Mouse (Mus musculus) ES-CJ7 (cell line): ENCODE measurements around the gene Fnbp1.

Source experiments
- DNase-seq: peaks from one replicate; pipeline ENCODE4 v3.0.0; 2011; ENCODE audit warnings: low read depth, low spot score

Fnbp1 gene

DNA sequence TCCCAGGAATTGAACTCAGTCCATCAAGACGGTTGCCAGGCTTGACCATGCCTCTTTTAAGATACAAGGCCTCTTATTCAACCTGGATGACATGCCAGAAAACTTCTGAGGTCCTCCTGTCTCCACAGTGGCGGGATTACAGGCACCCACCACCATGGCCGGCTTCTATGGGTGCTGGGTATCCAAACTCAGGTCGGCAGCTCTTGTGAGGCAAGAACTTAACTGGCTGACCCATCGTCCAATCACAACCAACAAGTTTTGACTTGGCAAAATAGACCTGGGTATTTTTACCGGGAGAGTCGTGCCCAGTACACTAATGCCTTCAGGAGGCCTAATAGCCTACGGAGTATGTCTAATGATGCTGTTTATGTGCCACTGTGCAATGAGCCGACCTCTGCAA is 15.8 kb downstream of the Fnbp1 start:
- no peak for DNase-seq

DNA sequence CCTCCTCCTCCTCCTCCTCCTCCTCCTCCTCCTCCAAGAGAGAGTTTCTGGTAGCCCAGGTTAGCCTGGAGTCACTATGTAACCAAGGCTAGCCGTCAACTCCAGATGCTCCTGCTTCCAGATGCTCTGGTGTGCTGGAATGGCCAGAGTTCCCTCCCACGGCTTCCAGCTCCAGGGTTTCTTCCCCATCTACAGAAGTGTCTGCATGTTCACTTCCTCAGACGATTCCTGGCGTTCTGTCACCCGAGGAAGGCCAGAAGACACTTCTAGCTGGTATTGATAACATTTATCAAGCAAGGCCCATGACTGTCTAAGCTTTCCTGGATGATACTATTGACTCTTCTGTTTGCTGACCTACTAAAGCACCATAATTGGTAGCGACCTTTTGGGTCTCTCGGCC is 16.7 kb downstream of the Fnbp1 start:
- no peak for DNase-seq

DNA sequence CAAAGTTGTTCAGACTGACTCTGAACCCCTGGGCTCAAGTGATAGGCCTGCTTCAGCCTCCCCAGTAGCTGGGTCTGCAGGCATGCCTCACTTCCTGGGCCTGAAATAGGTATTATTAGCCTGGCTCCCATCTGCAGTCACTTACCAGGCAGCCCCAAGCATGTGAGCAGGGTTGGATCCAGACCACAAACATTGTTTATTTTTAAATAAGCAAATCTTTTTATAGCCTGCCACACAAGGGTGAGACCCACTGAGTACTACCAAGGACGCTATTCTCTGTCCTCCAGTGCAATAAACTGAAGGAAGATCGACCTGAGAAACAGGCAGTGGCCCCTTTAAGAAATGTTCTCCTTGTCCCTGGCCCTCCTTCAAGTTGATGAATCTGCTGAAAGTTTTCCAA is 17.1 kb downstream of the Fnbp1 start:
- no peak for DNase-seq

DNA sequence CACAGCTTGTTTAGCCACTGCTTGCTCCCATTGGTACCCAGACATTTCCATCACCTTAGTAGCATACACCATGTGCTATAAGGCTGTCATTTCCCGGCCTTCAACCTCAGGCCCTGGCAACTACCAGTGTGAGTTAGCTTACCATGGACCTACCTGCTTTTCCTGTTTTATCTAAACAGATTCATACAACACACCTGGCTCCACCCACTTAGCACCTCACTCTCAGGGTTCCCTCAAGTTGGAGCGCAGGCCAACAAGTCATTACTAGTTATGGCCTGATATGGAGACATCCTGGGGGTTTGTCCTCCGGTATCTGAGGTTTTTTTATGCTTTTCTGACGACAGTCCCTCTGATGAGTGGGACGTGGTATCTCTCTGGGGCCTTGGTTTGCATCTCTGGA is 18.3 kb downstream of the Fnbp1 start:
- DNase-seq = no peak

DNA sequence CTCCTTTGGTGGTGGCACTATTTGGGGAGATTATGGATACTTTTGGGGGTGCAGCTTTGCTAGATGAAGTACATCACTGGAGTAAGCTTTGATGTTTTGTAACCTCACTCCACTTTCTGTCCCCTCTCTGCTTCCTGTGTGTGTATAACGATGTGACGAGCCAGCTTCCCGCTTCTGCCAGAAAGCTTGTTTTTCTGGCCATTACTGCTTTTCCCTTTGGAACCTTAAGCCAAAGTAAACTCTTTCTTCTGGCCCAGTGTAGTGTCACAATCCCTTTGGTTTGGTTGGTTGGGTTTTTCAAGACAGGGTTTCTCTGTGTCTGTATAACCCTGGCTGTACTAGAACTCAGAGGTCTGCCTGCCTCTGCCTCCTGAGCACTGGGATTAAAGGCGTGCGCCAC is 19.0 kb downstream of the Fnbp1 start:
- no peak for DNase-seq

DNA sequence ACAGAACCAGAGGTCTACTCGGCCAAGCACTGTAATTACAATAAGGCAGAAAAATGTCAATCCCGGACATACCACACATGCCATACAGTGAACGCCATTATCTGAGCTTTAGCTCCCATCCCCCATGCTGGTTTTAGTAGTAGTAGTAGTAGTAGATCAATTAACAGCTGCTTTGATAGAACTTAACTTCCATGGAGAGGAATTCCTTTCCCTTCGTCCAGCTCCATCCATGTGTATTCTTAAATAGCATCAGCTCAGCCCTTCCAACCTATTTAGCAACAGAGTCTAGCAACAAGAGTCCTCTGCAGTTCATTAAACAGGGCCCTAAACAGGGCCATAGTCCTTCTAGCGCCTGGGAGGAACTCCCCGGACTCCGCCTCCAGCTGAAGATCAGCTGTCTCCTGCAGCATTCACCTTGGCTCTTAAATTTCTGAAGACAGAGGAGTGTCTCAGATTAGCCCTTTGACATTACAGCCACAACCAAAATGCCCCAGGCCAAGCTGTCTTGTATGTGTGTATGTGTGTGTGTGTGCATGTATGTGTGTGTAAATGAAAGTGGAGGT is 20.6 kb downstream of the Fnbp1 start:
- no peak for DNase-seq

DNA sequence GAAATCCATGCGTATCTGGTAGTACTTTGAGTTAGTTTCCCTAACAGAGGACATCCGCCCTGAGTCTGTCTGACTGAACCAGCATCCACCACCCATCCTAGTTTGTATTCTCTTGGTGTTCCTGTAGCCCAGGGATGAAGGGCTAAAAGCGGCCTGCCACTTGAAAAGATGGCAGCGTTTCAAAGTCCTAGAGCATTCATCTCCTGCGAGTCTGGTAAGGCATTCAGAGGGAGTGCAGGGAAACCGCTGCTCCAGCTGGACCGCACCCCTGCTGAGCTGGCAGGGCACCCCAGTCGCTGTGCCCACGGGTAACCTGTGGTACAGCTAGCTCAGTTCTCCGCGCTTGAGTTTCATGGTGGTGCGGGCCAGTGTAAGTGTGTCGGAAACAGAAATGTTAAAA is 22.0 kb downstream of the Fnbp1 start:
- no peak for DNase-seq

DNA sequence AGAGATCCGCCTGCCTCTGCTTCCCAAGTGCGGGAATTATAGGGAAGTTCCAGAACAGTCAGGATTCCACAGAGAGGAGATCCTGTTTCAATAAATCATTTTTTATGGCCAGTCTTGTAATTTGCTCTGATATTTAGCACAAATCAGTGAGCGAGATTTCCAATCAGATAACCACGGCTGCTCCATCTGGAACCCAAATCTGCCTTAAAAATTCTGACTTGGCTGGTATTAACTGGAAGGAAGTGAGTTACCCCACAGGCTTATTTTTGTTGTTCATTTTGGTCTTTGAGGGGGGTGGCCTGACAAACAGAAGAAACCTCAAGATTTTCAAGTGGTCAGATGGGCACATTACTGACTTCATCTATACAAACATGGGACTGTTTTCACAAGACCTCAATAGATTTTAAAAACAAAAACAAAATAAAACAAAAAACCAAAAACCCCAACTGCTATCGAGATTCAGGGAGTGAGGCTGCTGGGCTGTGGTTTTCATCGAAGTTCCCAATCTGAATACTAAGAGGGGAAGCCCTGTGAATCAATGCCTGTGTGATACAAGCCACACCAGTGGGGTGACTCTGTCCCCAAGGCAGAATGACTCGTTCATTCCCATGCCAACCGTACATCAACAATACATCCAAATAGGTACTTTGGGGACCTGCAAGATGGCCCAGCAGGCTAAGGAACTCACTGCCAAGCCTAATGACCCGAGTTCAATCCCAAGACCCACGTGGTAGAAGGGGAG is 23.0 kb downstream of the Fnbp1 start:
- DNase-seq = no peak

DNA sequence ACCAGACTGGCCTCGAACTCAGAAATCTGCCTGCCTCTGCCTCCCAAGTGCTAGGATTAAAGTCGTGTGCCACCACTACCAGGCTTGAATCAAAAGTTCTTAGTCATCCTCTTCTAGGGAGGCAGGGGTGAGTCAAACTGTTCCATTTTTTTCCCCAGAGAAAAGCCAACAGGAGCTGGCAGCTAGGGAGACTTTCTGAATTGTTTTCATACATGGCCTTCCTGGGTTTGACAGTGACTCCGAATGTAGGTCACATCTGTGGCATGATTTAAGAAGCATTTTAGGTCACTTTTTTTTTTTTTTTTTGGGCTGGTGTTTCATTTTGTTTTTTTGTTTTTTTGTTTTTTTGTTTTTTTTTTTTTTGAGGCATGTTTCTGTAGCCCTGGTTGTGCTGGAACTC is 23.6 kb downstream of the Fnbp1 start:
- DNase-seq = no peak

DNA sequence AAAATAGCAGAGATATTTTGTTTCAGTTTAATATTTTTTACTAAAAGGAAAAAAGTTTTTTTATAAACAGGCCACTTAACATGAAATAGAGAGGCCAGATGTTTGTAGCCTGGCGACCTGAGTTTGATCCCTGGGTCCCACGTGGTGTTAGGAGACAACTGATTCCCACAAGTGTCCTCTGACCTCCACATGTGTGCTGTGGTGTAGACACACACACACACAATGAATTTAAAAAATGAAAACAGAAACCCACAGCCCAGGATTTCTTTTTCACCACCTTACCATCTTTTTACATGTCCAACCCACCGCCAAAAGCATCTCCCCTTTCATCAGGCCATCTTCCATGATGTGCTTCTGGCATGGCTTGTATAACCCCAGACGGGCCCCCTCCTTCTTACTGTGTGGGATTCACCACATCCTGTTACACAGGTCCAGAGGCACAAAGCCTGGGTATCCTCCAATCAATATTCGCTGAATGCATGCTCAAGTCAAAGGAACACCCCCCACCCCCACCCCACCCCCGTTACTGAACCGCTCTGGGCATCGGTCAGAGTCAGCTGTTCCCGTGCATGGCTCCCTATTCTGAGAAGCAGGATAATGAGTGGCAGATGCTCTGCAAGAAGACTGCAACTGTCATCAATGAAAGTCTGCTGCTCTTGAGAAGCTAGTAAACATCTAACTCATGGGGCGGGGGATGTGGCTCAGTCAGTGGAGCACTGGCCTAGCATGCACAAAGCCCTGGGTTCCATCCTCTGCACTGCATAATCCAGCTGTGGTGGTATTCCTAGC is 25.7 kb downstream of the Fnbp1 start:
- no peak for DNase-seq

DNA sequence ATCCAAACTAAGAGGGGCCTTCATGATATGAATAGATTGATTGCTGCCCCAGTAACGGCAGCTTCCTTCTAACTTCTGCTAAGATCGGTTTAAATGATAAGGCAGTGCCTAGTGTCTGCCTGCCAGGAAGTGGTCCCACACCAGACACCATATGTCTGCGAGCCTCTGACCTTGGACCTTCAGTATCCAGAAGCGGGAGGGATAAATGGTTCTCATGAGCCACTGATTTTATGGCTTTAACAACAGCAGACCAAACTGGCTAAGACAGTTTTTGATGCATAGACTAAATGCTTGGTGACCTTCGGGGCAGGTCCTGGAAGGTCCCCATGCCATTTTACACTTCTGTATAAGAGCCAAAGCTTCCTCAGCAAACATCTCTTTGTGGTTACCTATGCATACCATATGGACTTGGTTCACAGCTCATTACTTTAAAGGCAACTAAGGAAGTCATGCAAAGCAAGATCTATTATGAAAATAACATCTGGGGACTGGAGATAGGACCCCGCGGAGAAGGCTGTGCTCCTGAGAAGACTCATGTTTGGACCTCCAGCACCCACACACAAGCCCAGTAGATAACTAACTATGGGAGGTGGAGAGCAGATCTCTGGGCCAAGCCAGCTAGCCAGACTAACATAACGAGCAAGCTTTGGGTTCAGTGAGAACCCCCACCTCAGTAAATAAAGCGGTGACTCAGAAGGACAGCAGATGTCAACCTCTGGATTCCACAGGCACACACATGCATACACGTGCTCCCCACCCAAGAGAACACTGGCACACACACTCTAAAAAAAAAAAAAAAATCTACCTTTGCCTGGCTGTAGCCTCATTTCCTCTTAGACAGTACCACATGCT is 26.5 kb downstream of the Fnbp1 start:
- DNase-seq = no peak

DNA sequence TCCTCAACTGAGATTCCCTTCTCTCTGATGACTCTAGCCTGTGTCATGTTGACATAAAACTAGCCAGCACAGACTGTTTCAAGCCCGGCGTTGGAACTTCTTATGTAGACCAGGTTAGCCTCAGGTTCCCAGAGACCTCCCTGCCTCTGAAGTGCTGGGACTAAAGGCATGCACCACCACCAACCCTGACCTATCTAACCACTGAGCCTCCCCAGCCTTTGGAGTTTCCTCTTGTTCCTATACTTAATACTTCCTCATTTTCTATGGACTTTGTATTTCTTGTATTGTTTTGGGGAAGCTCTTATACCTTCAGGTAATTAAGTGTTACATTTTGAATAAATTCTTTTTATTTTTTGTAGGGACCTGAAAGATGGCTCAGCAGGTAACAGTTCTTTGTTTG is 27.6 kb downstream of the Fnbp1 start:
- DNase-seq = no peak

DNA sequence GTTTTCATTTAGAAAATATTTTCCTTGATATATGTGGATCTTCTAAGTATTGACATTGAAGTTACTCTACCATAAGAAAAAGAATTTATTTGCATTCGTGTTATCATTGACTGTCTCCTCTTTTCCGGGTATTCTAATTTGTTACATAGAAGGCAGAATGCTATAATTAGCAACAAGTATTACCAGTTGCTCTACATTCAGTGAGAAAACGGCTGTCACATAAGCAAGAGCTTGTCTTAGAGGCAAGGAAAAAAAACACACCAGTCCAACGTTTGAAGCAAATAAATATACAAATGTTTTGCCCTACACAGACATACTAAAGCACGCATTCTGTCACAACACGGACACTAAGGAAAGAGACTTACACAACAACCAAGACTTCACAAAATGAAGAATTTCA is 30.1 kb downstream of the Fnbp1 start:
- no peak for DNase-seq

DNA sequence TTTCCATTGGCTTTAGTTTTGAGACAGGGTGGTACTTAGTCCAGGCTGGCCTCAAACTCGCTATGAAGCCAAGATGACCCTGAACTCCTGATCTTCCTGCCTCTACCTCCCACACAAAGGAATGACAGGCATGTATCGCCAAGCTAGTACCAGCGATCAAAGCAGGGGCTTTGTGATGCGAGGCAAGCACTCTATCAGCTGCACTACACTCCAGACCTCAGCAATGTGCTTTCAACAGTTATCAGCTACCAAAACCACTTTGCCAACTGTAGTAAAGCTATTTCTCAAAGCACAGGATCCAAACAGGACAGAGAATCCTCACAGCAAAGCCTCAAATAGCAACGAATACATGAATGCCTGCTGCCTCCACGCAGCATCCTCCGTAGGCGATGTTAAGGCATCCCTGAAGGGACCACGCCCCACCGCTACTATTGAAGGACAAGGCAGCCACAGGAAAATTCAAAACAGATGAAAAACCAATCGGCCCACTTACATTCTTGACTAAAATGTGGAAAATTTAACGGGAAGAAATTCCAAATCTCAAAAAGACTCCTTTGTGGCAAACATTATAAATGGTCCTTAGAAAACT is 31.8 kb downstream of the Fnbp1 start:
- DNase-seq = peak; percentile 63

DNA sequence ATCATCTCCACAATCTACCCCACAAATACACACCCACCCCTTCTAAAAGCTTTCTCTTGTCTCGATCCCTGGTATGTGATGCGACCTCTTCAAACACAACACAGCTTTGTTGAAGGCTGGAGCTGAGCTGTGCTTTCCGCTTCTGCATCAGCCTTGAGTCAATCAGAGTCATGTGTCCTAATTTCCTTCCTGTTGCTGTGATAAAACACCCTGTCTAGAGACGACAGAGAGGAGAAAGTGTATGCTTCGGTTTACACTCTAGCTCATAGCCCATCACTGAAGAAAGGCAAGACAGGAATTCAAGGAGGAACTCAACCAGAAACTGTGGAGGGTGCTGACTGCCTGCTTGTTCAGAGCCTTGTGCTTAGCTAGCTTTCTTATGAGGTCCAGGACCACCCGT is 33.6 kb downstream of the Fnbp1 start:
- no peak for DNase-seq

DNA sequence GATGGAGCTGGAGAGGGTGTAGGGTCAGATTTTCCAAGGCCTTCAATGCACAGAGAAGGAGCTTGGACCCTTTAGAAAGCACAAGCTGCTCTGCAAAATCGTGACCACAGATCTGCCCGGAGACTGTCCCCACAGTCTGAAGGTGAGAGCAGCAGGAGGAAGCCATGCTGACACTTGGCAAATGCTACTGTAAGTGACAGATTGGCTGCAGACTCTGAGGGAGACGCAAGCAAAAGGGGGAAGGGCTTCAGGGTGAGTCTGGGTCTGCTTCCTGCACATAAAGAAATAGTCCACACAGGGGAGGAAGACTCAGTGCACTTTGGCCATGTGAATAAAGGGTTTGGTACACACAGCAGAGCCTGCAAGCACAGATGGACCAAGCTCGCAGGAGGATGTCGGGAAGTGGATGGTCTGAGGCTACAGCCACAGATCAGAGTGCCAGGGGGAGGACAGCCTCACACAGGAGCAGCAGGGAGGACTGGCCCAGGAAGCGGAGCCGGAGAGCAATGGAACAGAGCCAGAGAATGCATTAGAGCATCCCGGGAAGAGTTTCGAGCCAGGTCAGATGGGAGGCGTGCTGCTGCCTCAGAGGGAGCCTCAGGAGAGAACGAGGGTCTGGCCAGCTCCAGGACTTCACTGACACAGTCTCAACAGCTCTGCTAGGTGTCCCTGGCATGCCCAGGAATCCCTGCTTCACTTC is 35.0 kb downstream of the Fnbp1 start:
- no peak for DNase-seq

DNA sequence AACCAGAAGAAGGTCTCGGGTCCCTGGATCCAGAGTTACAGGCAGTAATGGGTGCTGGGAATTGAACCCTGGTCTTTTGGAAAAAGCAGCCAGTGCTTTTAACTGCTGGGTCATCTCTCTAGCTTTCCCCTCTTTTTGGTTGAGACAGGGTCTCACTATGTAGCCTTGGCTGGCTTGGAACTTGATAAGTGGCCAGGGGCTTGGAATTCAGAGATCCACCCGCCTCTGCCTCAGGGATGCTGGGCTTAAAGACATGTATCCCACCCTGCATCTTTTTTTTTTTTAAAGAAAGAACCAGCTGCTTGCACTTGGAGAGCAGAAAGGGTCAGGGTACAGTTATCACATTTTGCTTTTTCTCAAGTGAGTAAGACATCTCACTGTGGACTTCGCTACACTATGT is 35.8 kb downstream of the Fnbp1 start:
- no peak for DNase-seq

DNA sequence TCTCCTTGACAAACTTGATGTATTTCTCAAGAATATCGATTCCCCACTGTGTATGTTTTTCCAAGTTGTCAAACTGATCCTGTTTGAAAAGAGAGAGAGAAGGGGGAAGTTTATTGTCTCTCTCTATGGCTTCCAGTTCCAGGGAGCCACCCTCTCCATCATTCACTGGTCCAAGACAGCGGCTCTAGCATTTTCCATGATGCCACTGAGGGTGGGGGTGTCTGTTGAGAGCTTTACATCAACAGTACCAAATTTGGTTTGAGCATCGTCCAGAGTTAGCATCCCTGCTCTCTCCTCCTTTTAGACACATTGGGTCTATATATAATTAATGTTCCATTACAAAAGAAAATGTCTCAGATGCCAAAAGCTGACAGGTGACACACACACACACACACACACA is 36.5 kb downstream of the Fnbp1 start:
- DNase-seq = no peak

DNA sequence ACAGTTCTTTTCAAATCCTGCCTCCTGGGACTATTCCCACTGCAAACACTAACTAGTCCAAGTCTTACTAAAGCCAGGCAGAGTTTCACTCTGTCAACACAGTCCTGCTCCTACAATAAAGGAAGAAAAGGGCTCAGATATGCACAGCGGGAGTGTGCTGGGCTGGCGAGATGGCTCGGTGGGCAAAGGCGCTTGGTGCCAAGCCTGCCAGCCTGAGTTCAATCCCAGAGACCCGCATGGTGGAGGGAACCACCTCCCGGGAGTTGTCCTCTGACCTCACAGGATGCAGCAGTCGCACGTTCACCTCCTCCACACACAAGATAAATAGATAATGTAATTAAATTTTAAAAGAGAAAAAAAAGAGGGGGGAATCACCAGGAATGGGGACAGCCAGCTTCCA is 38.5 kb downstream of the Fnbp1 start:
- DNase-seq = no peak

DNA sequence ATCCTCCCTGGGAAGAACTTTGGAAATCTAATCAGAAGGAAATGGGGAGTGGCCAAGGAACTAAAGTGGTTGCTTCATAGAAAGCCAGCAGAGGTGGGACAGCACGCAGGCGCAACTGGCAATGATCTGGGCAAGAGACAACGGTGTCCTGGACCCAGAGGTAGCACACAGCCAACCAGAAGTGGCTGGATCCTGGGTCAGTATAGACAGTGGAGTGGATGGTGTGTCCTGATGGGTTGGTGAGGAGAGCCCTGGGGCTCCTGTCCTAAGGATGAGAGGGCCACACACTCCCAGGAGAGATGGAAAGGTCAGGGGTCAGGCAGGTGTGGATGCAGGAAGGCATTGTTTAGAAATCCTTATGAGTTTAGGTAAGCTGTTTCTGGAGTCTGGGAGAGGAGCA is 40.5 kb downstream of the Fnbp1 start:
- DNase-seq = no peak

DNA sequence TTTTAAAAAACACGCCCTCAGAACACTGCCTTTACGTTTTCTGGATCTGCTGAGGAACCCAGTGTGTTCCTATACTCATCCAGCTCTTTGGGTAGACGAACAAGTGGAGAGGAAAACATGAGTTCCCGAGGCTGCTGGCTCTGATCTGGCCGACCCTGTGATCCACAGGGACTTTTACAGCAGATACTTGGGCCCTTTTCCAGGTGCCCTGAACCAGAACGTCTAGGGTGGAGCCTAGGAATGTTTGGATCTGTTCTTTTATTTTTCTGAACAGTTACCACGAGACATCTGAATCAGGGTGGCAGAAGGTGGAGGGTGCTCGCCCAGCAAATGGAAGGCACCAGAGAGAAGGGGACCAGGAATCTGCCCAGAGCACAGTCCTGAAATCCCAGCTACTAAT is 42.7 kb downstream of the Fnbp1 start:
- no peak for DNase-seq
